Mouse (Mus musculus): ENCODE data around the gene Erbb4.
"Not testable (repeated sequence)": the region's sequence is repeated elsewhere in the genome, so short reads cannot be mapped to it uniquely, and the experiment has no call there.

- TF ChIP-seq CTCF (IDR thresholded peaks at IDR 0.05; ENCODE audit: extremely low read depth, insufficient read length, insufficient replicate concordance, low read depth, low read length); POLR2A (IDR thresholded peaks at IDR 0.05; ENCODE audit: low read depth, low read length): not testable (repeated sequence)
Observed at GRCm38 (mm10) chr1:68766095-68766494, 341.8 kb downstream of the Erbb4 start.

Measured in small intestine, adult 2 months (tissue).